Mouse (Mus musculus): ENCODE data around the gene Eral1. TPM values are rescaled to one million over a fixed set of nuclear protein-coding genes. Genes with fewer than 3 reads are reported as not detected.
A peak's percentile ranks its signal among the peaks of the same experiment; 100 is the strongest.

Gene Eral1
- polyA plus RNA-seq, 1 experiment from 2014 or later: 33.0 TPM

GRCm38 (mm10) chr11:78031389-78031788 lies 48.8 kb downstream of the Eral1 start:
- Histone ChIP-seq H3K4me3 (peak overlapping the region; percentile 74), H3K4me1 (peaks cover 26% of the 10 kb centered on the region), H3K27ac (peak overlapping the region; percentile 93), H3K9me3 (replicated peaks) (no peaks in the 10 kb centered on the region), H3K27me3 (no peaks in the 10 kb centered on the region), H3K9ac (peak overlapping the region; percentile 87; the same call in 1 of the 2 replicates), H3K4me2 (peak overlapping the region; percentile 86), H3K36me3 (ENCODE audit: poor library complexity, severe bottlenecking) (peaks cover 49% of the 10 kb centered on the region)
- 44% methylated on average over 6 of the region's 6 CpGs for WGBS
- no peak for ATAC-seq

DNA sequence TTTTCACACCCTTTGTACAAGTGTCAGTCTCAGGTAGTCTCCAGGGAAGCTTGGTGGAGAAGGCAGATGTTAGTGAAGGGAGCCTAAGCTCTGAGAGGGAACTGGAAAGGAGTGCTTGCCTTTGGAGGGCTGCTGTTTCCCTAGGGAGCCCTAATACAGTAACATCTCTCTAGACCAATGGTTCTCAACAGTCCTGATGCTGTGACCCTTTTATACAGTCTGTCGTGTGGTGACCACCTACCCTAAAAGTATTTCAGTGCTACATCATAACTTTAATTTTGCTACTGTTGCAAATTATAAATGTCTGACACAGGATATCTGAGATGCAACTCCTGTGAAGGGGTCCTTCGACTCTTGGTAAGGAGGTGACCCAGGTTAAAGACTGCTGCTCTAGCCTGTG lies 49.6 kb downstream of the Eral1 start:
- ATAC-seq: no peak
- Histone ChIP-seq H3K9me3 (replicated peaks) (no peaks in the 10 kb centered on the region), H3K4me3 (no peak overlapping the region), H3K4me1 (peaks cover 26% of the 10 kb centered on the region), H3K27ac (no peak overlapping the region), H3K36me3 (ENCODE audit: poor library complexity, severe bottlenecking) (peaks cover 57% of the 10 kb centered on the region), H3K4me2 (no peak overlapping the region), H3K27me3 (no peaks in the 10 kb centered on the region), H3K9ac (no peak overlapping the region)
- 83% methylated on average over 2 of the region's 2 CpGs for WGBS

DNA sequence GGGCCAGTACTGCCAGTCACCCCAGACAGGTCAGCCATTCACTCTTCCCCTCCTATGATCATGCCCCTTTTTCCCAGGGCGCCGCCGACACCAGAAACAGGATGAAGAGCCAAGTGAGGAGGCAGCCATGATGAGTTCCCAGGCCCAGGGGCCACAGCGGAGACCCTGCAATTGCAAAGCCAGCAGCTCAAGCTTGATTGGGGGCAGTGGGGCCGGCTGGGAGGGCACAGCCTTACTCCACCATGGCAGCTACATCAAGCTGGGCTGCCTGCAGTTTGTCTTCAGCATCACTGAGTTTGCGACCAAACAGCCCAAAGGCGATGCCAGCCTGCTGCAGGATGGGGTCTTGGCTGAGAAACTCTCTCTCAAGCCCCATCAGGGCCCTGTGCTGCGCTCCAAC lies 50.9 kb downstream of the Eral1 start:
- Histone ChIP-seq H3K27me3 (no peaks in the 10 kb centered on the region), H3K9ac (no peak overlapping the region), H3K4me3 (no peak overlapping the region), H3K27ac (no peak overlapping the region), H3K36me3 (ENCODE audit: poor library complexity, severe bottlenecking) (peaks cover 60% of the 10 kb centered on the region), H3K4me2 (no peak overlapping the region), H3K4me1 (peaks cover 26% of the 10 kb centered on the region), H3K9me3 (replicated peaks) (no peaks in the 10 kb centered on the region)
- 83% methylated on average over 8 of the region's 8 CpGs for WGBS
- ATAC-seq: no peak

- ATAC-seq: no peak
Observed at GRCm38 (mm10) chr11:78023607-78024006, 56.6 kb downstream of the Eral1 start.

More at GRCm38 (mm10) chr11:78023607-78024006, 56.6 kb downstream of the Eral1 start:
- Histone ChIP-seq H3K27me3 (no peaks in the 10 kb centered on the region), H3K4me3 (no peak overlapping the region), H3K4me2 (no peak overlapping the region), H3K9ac (no peak overlapping the region), H3K27ac (no peak overlapping the region), H3K36me3 (ENCODE audit: poor library complexity, severe bottlenecking) (peaks cover 88% of the 10 kb centered on the region), H3K9me3 (replicated peaks) (no peaks in the 10 kb centered on the region), H3K4me1 (no peaks in the 10 kb centered on the region)
- WGBS: 85% methylated on average over 8 of the region's 8 CpGs

MicroRNAs within 50 kb of the gene (microRNA counts, 519-probe panel; counts per million panel counts)
- 3,948 counts per million, percentile 77 among the panel's probes with 10 or more counts for microRNA mmu-miR-144
- microRNA mmu-miR-451: 3,276 counts per million, percentile 69 among the panel's probes with 10 or more counts

Small RNA genes within 50 kb of the gene (microRNA-seq; reads per million reads assigned to microRNA genes)
- 44.0 reads per million, percentile 41 among the genes with 10 or more reads in this experiment for gene Mir144
- gene Mir451a: not detected
- not detected for gene Mir451b

Other genes starting within 250 kb of the Eral1 start
- 12.7 and 15.1 TPM in 2 replicates for gene Pipox, start 186.3 kb downstream of the Eral1 start, polyA plus RNA-seq (2015; fragmentation: Nextera tagmentation; extraction: Ambion mirVana)
- gene Sez6, start 149.6 kb downstream of the Eral1 start, polyA plus RNA-seq (2015; fragmentation: Nextera tagmentation; extraction: Ambion mirVana): 141 and 165 TPM in 2 replicates
- 20.7 and 24.5 TPM in 2 replicates for gene Phf12, start 97.6 kb downstream of the Eral1 start, polyA plus RNA-seq (2015; fragmentation: Nextera tagmentation; extraction: Ambion mirVana)
- 23.4 and 26.6 TPM in 2 replicates for gene Dhrs13, start 48.1 kb downstream of the Eral1 start, polyA plus RNA-seq (2015; fragmentation: Nextera tagmentation; extraction: Ambion mirVana)
- gene Flot2, start 42.5 kb downstream of the Eral1 start, polyA plus RNA-seq (2015; fragmentation: Nextera tagmentation; extraction: Ambion mirVana): 69.6 and 78.1 TPM in 2 replicates
- gene Fam222b, start 14.3 kb upstream of the Eral1 start, polyA plus RNA-seq (2015; fragmentation: Nextera tagmentation; extraction: Ambion mirVana): 22.1 and 23.7 TPM in 2 replicates
- gene Traf4, start 85.2 kb upstream of the Eral1 start, polyA plus RNA-seq (2015; fragmentation: Nextera tagmentation; extraction: Ambion mirVana): 114 and 121 TPM in 2 replicates
- gene Nek8, start 96.3 kb upstream of the Eral1 start, polyA plus RNA-seq (2015; fragmentation: Nextera tagmentation; extraction: Ambion mirVana): 5.4 and 8.7 TPM in 2 replicates
- gene Tlcd1, start 96.3 kb upstream of the Eral1 start, polyA plus RNA-seq (2015; fragmentation: Nextera tagmentation; extraction: Ambion mirVana): 4.7 and 7.6 TPM in 2 replicates
- 970 and 1,119 TPM in 2 replicates for gene Rpl23a, start 103.2 kb upstream of the Eral1 start, polyA plus RNA-seq (2015; fragmentation: Nextera tagmentation; extraction: Ambion mirVana)
- 39.7 and 42.1 TPM in 2 replicates for gene Rab34, start 108.0 kb upstream of the Eral1 start, polyA plus RNA-seq (2015; fragmentation: Nextera tagmentation; extraction: Ambion mirVana)
- 1.3 and 1.6 TPM in 2 replicates for gene Proca1, start 113.0 kb upstream of the Eral1 start, polyA plus RNA-seq (2015; fragmentation: Nextera tagmentation; extraction: Ambion mirVana)
- 62.7 and 64.1 TPM in 2 replicates for gene Sdf2, start 165.4 kb upstream of the Eral1 start, polyA plus RNA-seq (2015; fragmentation: Nextera tagmentation; extraction: Ambion mirVana)
- 24.9 and 29.4 TPM in 2 replicates for gene Supt6, start 165.6 kb upstream of the Eral1 start, polyA plus RNA-seq (2015; fragmentation: Nextera tagmentation; extraction: Ambion mirVana)
- gene 2610507B11Rik, start 181.4 kb upstream of the Eral1 start, polyA plus RNA-seq (2015; fragmentation: Nextera tagmentation; extraction: Ambion mirVana): 61.8 and 73.0 TPM in 2 replicates
- gene BC030499, start 210.5 kb upstream of the Eral1 start, polyA plus RNA-seq (2015; fragmentation: Nextera tagmentation; extraction: Ambion mirVana): 0.18 and 0.35 TPM in 2 replicates
- 41.8 and 46.4 TPM in 2 replicates for gene Spag5, start 221.1 kb upstream of the Eral1 start, polyA plus RNA-seq (2015; fragmentation: Nextera tagmentation; extraction: Ambion mirVana)
- gene Aldoc, start 242.6 kb upstream of the Eral1 start, polyA plus RNA-seq (2015; fragmentation: Nextera tagmentation; extraction: Ambion mirVana): 135 and 142 TPM in 2 replicates
- gene Pigs, start 248.0 kb upstream of the Eral1 start, polyA plus RNA-seq (2015; fragmentation: Nextera tagmentation; extraction: Ambion mirVana): 55.0 and 62.0 TPM in 2 replicates

Measured in forebrain, embryonic 13.5 days (tissue).